Mouse (Mus musculus): ENCODE measurements around the gene Gab1.

Gab1 gene

GRCm38 (mm10) chr8:80810916-80811315 is 69.4 kb downstream of the Gab1 start:
- DNase-seq (ENCODE audit: low spot score in 2 of 2) = no peak

DNA sequence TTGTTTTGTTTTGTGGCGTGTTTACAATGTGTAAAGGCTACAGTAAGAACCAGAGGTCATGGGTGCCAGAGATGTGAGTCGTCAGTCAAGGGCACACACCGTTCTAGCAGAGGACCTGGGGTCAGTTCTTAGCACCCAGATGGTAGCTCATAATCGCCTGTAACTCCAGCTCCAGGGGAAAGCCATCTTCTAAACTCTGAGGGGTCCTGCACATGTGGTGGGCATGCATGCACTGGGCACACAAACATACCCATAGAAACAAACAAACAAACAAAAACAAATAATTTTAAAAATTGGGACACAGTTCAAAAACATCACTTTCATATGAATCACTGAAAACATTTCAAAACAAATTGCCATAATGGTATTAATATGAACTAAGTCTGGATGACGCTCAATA is 69.9 kb downstream of the Gab1 start:
- DNase-seq (ENCODE audit: low spot score in 2 of 2) = no peak

- DNase-seq (ENCODE audit: low spot score in 2 of 2) = no peak
These were observed 72.4 kb downstream of the Gab1 start for GRCm38 (mm10) chr8:80807807-80808505.

- DNase-seq (ENCODE audit: low spot score in 2 of 2) = no peak
These were observed 76.2 kb downstream of the Gab1 start for GRCm38 (mm10) chr8:80804066-80804619.

- no peak for DNase-seq (ENCODE audit: low spot score in 2 of 2)
These were observed 81.5 kb downstream of the Gab1 start for GRCm38 (mm10) chr8:80798778-80799177.

DNA sequence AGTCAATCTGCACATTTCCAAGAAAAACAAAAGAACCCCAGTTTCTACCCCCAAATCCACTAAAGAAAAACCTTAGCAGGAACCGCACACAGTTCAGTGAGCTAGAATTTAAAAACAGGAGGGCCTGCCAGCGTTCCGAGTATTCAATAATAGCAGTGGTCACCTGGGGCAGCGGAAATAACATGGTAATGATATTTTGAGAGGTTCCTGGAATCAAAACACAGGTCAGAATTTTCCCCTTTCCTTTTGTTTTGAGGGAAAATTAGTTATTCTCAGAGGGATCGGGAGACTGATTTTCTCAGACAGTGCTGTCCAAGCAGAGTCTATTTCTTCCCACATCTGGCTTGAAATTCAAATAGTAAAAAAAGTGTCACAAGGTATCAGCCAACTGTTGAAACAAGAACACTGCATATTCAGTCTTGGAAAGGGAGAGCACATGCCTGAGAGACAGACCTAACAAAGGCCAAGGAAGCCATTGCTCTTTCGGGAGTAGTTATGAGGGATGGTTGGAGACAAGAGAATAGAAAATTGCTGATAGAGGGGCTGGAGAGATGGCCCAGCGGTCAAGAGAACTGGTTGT is 82.0 kb downstream of the Gab1 start:
- no peak for DNase-seq (ENCODE audit: low spot score in 2 of 2)

- DNase-seq (ENCODE audit: low spot score in 2 of 2) = no peak
These were observed 84.2 kb downstream of the Gab1 start for GRCm38 (mm10) chr8:80796070-80796469.

- no peak for DNase-seq (ENCODE audit: low spot score in 2 of 2)
These were observed 85.5 kb downstream of the Gab1 start for GRCm38 (mm10) chr8:80794585-80795509.

DNA sequence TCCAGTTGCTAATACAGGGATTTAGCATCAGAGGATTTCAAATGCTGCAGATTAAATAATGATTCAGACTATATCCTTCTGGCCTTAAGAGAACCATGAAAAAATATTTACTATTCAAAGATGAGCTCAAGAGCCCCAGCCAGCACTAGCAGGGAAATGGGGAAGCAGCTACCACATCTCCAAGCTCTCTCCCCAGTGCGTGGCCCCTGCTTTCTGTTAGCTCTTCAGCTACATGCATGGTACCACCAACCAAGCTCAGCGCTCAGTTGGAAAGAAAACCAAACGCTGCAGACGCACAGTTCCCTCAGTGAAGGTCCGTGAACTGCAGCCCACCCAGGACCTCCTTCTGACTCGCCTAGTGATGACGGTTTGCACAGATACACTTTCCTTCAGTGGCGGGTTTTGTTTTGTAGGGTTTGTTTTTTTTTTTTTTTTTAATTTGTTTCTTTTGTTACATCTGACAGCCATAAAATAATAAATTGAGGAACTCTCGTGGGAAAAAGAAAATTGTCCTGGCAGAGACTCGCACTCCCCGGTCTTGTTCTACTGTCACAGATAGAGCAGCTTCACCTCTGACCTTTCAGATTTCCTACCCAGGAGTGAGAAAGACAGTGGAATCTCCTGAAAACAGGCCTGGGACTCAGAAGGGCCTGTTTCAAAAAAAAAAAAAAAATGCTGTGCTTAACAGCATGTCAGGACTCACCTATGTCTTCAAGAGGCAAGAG is 86.4 kb downstream of the Gab1 start:
- DNase-seq (ENCODE audit: low spot score in 2 of 2) = no peak

DNA sequence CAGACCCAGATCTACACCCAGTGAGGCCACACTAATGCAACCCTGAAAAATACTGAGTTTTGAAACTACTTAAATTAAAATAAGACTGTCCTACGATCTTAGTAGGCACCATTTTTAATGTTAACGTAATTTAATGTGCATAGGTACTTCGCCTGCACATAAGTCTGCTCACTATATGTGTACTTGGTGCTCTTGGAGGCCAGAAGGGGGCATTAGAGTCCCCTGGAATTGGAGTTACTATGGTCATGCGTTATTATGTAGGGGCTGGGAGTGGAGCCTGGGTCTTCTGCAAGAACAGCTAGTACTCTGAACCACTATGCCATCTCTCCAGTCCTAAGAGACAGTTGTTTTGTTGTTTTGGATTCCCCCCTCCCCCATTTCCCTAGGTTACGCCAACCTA is 88.1 kb downstream of the Gab1 start:
- no peak for DNase-seq (ENCODE audit: low spot score in 2 of 2)

DNA sequence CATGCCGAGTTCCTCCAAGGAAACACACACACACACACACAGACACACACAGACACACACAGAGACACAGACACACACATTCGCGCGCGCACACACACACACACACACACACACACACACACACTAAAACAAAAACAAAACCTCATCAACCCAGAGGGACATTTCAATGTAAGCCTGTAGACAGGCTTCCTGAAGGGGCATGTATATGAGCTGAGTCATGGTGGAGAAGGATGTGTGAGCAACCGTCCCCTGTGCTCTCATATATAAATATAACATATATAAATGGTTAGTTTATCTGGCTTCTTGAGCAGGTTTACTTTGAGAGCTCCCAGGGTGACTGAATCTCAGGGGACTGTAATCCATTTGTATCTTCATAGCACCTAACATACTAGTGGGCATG is 91.0 kb downstream of the Gab1 start:
- no peak for DNase-seq (ENCODE audit: low spot score in 2 of 2)

DNA sequence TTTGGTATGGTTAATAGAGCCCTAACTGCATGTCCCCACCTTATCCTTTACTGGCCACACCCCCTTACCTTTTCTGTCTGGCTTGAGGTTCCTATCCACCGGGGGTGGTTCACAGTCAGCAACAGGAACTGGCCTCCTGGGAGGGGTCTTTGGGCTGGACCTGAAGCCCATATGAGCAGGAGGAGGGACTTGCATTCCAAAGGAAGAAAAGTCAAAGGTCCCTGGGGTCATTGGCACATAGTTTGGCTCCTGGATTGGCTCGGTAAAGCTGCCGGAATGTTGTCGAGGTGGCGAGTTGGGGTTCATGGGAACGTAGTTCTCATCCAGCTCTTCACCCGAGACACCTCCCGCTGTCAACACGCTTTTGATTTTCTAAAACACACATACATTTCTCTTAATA is 95.8 kb downstream of the Gab1 start:
- no peak for DNase-seq (ENCODE audit: low spot score in 2 of 2)

DNA sequence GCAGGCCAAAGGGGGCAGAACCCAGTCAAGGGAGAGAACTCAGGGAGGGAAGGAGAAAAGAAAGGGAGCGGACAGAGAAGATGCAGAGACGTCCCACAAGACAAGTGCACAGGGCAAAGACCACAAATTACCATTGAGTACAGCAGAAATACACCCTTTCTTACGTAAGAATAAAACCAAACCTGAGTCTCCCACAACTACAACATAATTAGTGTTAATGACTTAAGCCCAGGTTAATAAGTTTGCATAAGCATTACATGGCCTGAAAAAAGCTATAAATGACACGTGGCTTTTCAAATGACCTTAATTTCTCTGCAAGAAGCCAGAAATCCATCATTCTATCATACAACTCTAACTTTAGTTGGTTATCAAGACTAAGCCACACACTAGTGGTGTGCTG is 97.0 kb downstream of the Gab1 start:
- no peak for DNase-seq (ENCODE audit: low spot score in 2 of 2)

DNA sequence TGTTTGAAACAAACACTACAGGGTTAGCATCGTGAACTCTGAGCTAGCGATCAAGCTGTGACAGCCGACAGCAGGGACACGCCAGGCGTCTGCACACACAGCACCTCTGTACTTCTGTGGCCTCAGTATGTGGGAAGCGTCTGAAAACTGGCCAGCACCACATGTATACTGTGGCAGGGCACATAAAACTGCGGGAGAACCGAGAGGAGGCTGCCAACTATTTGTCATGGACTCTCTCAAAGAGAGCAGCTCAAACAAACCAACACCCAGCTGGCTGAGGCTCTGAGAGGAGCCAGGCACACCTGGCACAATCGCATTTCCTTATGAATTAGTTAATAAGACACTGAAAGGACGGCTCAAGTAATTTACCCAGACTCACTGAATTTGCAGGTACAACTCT is 99.0 kb downstream of the Gab1 start:
- DNase-seq (ENCODE audit: low spot score in 2 of 2) = no peak

DNA sequence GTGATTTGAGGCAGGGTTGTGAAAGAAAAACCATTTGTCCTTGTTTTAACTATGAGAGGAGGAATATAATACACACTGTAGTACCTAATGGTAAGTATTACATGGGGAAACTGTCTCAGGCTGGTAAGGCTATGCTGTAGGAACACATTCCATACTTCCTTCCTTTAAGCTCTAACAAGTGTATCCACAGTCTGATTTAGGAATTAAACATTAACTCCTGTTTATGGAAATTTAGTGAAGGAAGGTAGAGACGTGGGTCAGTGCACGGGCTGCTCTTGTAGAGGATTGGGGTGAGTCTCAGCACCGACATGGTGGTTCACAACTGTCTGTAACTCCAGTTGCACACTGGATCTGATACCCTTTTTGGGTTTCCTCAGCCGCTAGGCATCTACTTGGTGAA is 100.0 kb downstream of the Gab1 start:
- no peak for DNase-seq (ENCODE audit: low spot score in 2 of 2)

DNA sequence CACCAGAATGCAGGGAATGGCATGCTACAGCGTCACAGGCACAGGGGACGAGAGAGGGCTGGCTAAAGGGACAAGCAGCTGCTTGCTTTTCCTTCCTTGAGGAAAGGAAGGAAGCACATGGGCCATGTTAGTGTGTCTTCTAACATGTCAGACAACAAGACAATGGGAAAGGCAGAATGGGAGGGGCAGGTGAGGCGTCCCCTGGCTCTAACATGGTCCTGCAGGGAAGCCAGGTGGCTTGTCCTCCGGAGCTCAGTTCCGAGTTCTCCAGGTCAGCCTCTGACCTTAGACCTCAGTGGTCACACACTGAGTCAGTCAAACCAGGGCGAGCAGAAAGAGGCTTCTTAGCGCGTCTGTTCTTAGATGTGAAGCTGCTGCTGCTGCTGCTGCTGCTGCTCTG is 103.9 kb downstream of the Gab1 start:
- no peak for DNase-seq (ENCODE audit: low spot score in 2 of 2)

DNA sequence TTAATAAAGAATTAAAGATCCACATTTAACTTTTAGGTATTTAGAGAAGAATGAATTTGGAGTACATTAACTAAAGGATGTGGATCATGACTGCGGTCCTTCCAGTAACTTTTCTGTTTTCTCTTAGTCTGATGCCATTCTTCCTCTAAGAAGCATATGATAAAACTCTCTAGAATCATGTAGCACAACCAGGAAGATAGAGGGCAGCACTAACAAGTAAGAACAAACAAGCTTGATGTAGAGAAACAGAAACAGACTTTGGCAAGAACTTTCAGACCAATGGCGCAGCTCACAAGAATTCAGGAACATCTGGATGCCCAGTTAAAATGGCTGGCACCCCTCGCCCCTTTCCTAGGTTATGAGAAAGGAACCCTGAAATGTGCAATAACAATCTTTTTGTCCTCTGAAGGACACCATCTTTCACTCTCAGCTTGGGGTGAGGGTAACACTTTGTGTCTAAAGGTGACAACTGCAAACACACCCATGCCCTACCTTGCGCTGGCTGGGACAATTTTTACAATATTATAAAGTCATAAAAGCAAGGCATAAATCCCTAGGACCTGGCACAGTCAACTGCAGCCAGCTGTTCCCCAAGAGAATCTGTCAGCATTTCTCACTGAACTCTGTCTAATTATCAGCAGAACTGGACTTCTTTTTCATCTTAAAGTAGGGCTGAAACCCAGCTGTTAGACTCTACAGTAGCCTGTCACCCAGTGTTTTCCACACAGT is 107.4 kb downstream of the Gab1 start:
- no peak for DNase-seq (ENCODE audit: low spot score in 2 of 2)

DNA sequence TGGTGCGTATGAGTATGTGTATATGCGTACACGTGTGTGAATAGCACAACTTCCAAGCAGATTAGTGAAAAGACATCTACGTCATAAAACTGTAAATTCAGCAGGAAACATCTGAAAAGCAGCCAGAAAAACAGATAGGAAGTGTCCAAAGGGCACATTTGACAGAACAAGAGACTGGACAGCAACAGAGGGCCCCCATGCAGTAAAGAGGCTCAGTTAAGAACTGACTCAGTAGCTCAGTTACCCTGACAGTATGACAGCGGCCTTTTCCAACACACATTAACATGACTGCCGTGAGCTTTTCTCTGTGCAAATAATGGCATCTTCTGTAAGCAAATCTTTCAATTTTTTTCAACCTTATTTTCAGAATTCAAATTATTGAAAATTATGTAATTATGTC is 111.9 kb downstream of the Gab1 start:
- DNase-seq (ENCODE audit: low spot score in 2 of 2) = no peak

- DNase-seq (ENCODE audit: low spot score in 2 of 2) = peak; percentile 48 to 68
These were observed 127.2 kb downstream of the Gab1 start for GRCm38 (mm10) chr8:80753017-80753715.

- no peak for DNase-seq (ENCODE audit: low spot score in 2 of 2)
These were observed 127.9 kb downstream of the Gab1 start for GRCm38 (mm10) chr8:80752429-80752828.
